Mouse (Mus musculus): ENCODE measurements around the gene Epha10. TPM values are rescaled to one million over a fixed set of nuclear protein-coding genes. Genes with fewer than 3 reads are reported as not detected.

Gene Epha10
- polyA plus RNA-seq, 2 experiments: not detected

GRCm38 (mm10) chr4:124847573-124847972, 33.1 kb upstream of the Epha10 start:
- ATAC-seq (ENCODE audit: insufficient read depth) (no peak), DNase-seq (ENCODE audit: low read depth in 3 of 3, low spot score in 3 of 3) (peak; percentile 65 to 67 (median 66))
- Histone ChIP-seq H3K27me3 (ENCODE audit: control insufficient read depth, insufficient read depth, low read length) (no peaks in the 10 kb centered on the region), H3K9me3 (ENCODE audit: control insufficient read depth, low read length) (no peaks in the 10 kb centered on the region), H3K27ac (no peak overlapping the region), H3K9ac (replicated peaks) (no peak overlapping the region), H3K4me3 (ENCODE audit: insufficient read depth in 1 of 2, low read depth in 2 of 2, low read length in 2 of 2) (no peak overlapping the region), H3K4me1 (replicated peaks; ENCODE audit: control insufficient read depth in 2 of 2, insufficient read depth in 2 of 2, low read length in 1 of 2) (peaks cover 8 to 14% of the 10 kb centered on the region in 2 experiments), H3K4me2 (ENCODE audit: low read depth) (no peak overlapping the region), H3K36me3 (replicated peaks; ENCODE audit: control insufficient read depth, insufficient read depth, low read depth) (peaks cover 14% of the 10 kb centered on the region)
- TF ChIP-seq EP300 (IDR thresholded peaks at IDR 0.05; ENCODE audit: low read depth) (peak; percentile 52), CTCF (IDR thresholded peaks at IDR 0.05; ENCODE audit: low read depth) (peak; percentile 97)
- WGBS (ENCODE audit: insufficient replicate concordance): 5% methylated on average over 8 of the region's 8 CpGs

- WGBS (ENCODE audit: insufficient replicate concordance): 11% methylated on average over 24 of the region's 24 CpGs
- TF ChIP-seq EP300 (IDR thresholded peaks at IDR 0.05; ENCODE audit: low read depth) (no peak), CTCF (IDR thresholded peaks at IDR 0.05; ENCODE audit: low read depth) (no peak)
- Histone ChIP-seq H3K36me3 (replicated peaks; ENCODE audit: control insufficient read depth, insufficient read depth, low read depth) (peaks cover 17% of the 10 kb centered on the region), H3K27me3 (ENCODE audit: control insufficient read depth, insufficient read depth, low read length) (no peaks in the 10 kb centered on the region), H3K4me2 (ENCODE audit: low read depth) (peak overlapping the region; percentile 70), H3K4me3 (ENCODE audit: insufficient read depth in 1 of 2, low read depth in 2 of 2, low read length in 2 of 2) (peak overlapping the region; percentile 82 to 93), H3K9me3 (ENCODE audit: control insufficient read depth, low read length) (no peaks in the 10 kb centered on the region), H3K9ac (replicated peaks) (peak overlapping the region; percentile 66), H3K4me1 (replicated peaks; ENCODE audit: control insufficient read depth in 2 of 2, insufficient read depth in 2 of 2, low read length in 1 of 2) (peaks cover 8 to 14% of the 10 kb centered on the region in 2 experiments), H3K27ac (0 out of 2 replicates have a peak overlapping the region, but pooled peaks have one; percentile 14)
- ATAC-seq (ENCODE audit: insufficient read depth) (no peak; the same call in 1 of the 2 replicates), DNase-seq (ENCODE audit: low read depth in 3 of 3, low spot score in 3 of 3) (peak in 1 of 3 experiments; percentile 10)
Observed at GRCm38 (mm10) chr4:124849631-124850260, 31.0 kb upstream of the Epha10 start.

- TF ChIP-seq EP300 (IDR thresholded peaks at IDR 0.05; ENCODE audit: low read depth): no peak
- 0 out of 2 replicates have a peak, but pooled peaks have one; percentile 27 for TF ChIP-seq CTCF (IDR thresholded peaks at IDR 0.05; ENCODE audit: low read depth)
- H3K4me3 ChIP-seq (ENCODE audit: insufficient read depth in 1 of 2, low read depth in 2 of 2, low read length in 2 of 2): peak within 1 kb of the TSS; percentile 82 to 93
- DNase-seq (ENCODE audit: low read depth in 3 of 3, low spot score in 3 of 3) (peak; percentile 83 to 84 (median 84)), ATAC-seq (ENCODE audit: insufficient read depth) (peak; percentile 92)
- H3K36me3 ChIP-seq (replicated peaks; ENCODE audit: control insufficient read depth, insufficient read depth, low read depth): peaks cover 19% of the 10 kb centered on the region
- H3K9me3 ChIP-seq (ENCODE audit: control insufficient read depth, low read length): no peaks in the 10 kb centered on the region
- H3K27ac ChIP-seq: peak within 1 kb of the TSS; percentile 56
- under 1% methylated on average over 84 of the region's 90 CpGs for WGBS (ENCODE audit: insufficient replicate concordance)
- peaks cover 8 to 14% of the 10 kb centered on the region in 2 experiments for H3K4me1 ChIP-seq (replicated peaks; ENCODE audit: control insufficient read depth in 2 of 2, insufficient read depth in 2 of 2, low read length in 1 of 2)
- no peaks in the 10 kb centered on the region for H3K27me3 ChIP-seq (ENCODE audit: control insufficient read depth, insufficient read depth, low read length)
- H3K4me2 ChIP-seq (ENCODE audit: low read depth): peak within 1 kb of the TSS; percentile 97
- H3K9ac ChIP-seq (replicated peaks): peak within 1 kb of the TSS; percentile 81
Observed at GRCm38 (mm10) chr4:124850261-124850913, 30.3 kb upstream of the Epha10 start, which contains the start of gene Yrdc. Yrdc (plus strand) TSS chr4:124850679.

- Histone ChIP-seq H3K9ac (replicated peaks) (peak within 1 kb of the TSS; percentile 81), H3K9me3 (ENCODE audit: control insufficient read depth, low read length) (no peaks in the 10 kb centered on the region), H3K36me3 (replicated peaks; ENCODE audit: control insufficient read depth, insufficient read depth, low read depth) (peaks cover 20% of the 10 kb centered on the region), H3K27ac (peak within 1 kb of the TSS; percentile 56), H3K27me3 (ENCODE audit: control insufficient read depth, insufficient read depth, low read length) (no peaks in the 10 kb centered on the region), H3K4me1 (replicated peaks; ENCODE audit: control insufficient read depth in 2 of 2, insufficient read depth in 2 of 2, low read length in 1 of 2) (peaks cover 8 to 14% of the 10 kb centered on the region in 2 experiments), H3K4me3 (ENCODE audit: insufficient read depth in 1 of 2, low read depth in 2 of 2, low read length in 2 of 2) (peak within 1 kb of the TSS; percentile 82 to 93), H3K4me2 (ENCODE audit: low read depth) (peak within 1 kb of the TSS; percentile 97)
- peak; percentile 62 for ATAC-seq (ENCODE audit: insufficient read depth)
- under 1% methylated on average over 75 of the region's 75 CpGs for WGBS (ENCODE audit: insufficient replicate concordance)
- peak; percentile 47 to 51 (median 50) for DNase-seq (ENCODE audit: low read depth in 3 of 3, low spot score in 3 of 3)
- no peak for TF ChIP-seq CTCF (IDR thresholded peaks at IDR 0.05; ENCODE audit: low read depth)
- no peak for TF ChIP-seq EP300 (IDR thresholded peaks at IDR 0.05; ENCODE audit: low read depth)
Observed at GRCm38 (mm10) chr4:124850933-124851658, 29.6 kb upstream of the Epha10 start, which contains the start of gene 1110065P20Rik. 1110065P20Rik (minus strand) TSS chr4:124851196.

Measured in liver, embryonic 14.5 days (tissue).